Mouse (Mus musculus): ENCODE data around the gene Rab40c.

GRCm38 (mm10) chr17:25903061-25903460 lies 16.5 kb downstream of the Rab40c start:
- TF ChIP-seq CTCF (IDR thresholded peaks at IDR 0.05) = no peak
- TF ChIP-seq EP300 (IDR thresholded peaks at IDR 0.05) = no peak

Measured in lung, postnatal 0 days (tissue).